Mouse (Mus musculus) spleen, adult 2 months (tissue): ENCODE data around the gene Gm3250. TPM values are rescaled to one million over a fixed set of nuclear protein-coding genes. Genes with fewer than 3 reads are reported as not detected.
"Not testable (repeated sequence)": the region's sequence is repeated elsewhere in the genome, so short reads cannot be mapped to it uniquely, and the experiment has no call there.

ENCODE experiments used
- DNase-seq, 2 experiments: peaks; one replicate each; pipeline versions ENCODE4 v3.0.0 to v3.0.0-alpha.2; 2012 to 2021; ENCODE audit warnings: low spot score in 2 of 2, low read depth in 1 of 2
- H3K27ac ChIP-seq: fragments of 200-500 bp; 2 replicates; pipeline ENCODE4 v1.5.1; 2012; ENCODE audit warnings: low read length, inconsistent platforms; ENCODE audit not compliant: insufficient read depth
- H3K27me3 ChIP-seq: fragments of 200-500 bp; 2 replicates; pipeline ENCODE4 v1.6.1; 2012; ENCODE audit warnings: mild to moderate bottlenecking, moderate library complexity, low read length, inconsistent platforms; ENCODE audit not compliant: control insufficient read depth, insufficient read depth
- H3K36me3 ChIP-seq: fragments of 200-500 bp; 2 replicates; pipeline ENCODE4 v1.6.1; 2012; ENCODE audit warnings: mild to moderate bottlenecking, low read length, inconsistent platforms; ENCODE audit not compliant: control insufficient read depth, insufficient read depth
- H3K4me1 ChIP-seq: fragments of 200-500 bp; 2 replicates; pipeline ENCODE4 v1.6.1; 2011; ENCODE audit warnings: inconsistent platforms; ENCODE audit not compliant: control insufficient read depth, insufficient read depth, insufficient read length
- H3K4me3 ChIP-seq: fragments of 200-500 bp; 2 replicates; pipeline ENCODE4 v1.5.1; 2011; ENCODE audit warnings: mild to moderate bottlenecking, inconsistent platforms; ENCODE audit not compliant: insufficient read depth, insufficient read length; ENCODE audit errors: extremely low read depth
- CTCF ChIP-seq: fragments of 200-500 bp; IDR thresholded peaks from 2 replicates; pipeline ENCODE4 v1.5.1; 2011; ENCODE audit warnings: mild to moderate bottlenecking, inconsistent platforms; ENCODE audit not compliant: insufficient read depth, insufficient read length, insufficient replicate concordance; ENCODE audit errors: extremely low read depth
- POLR2A ChIP-seq: fragments of 200-500 bp; IDR thresholded peaks from 2 replicates; pipeline ENCODE4 v1.6.1; 2011; ENCODE audit warnings: low read depth, low read length, inconsistent platforms
- WGBS: fragments of 180-500 bp; shearing (Covaris S2); methylation state at CpG from one replicate; pipeline ENCODE4 v1.1.7; 2018; 5-methylcytosine and 5-hydroxymethylcytosine counted together
- polyA plus RNA-seq: library from polyadenylated mRNA; depleted of rRNA; stranded (reverse); fragments of >200 nt; gene quantifications from 2 replicates; pipeline ENCODE4 v1.2.3, GENCODE M21; 2012; rRNA removed

Gm3250 gene
- not detected in 2 replicates for polyA plus RNA-seq

DNA sequence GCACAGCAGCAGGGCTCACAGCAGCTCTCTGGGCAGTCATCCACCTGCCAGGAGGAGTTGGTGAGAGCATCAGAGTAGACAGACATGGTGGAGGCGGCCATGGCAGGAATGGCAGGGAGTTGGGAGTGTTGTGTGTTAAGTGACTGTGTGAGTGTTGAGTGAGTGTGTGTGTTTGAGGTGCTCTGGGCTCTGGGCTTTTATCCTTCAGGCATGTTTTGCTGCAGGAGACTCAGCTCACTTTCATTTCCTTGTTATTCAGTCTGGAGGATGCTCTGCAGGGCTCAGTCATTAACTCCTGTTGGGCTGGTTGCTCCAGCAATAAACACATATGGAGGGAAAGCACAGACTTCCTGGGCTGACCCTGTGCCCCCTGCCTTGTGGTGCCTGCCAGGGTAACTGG lies at the start of gene Gm3250:
TSS of gene Gm3250 (minus strand) at position 101 of the 400 bp plus-strand sequence.
- H3K4me3 ChIP-seq, H3K4me1 ChIP-seq, H3K27ac ChIP-seq, H3K36me3 ChIP-seq, H3K27me3 ChIP-seq, DNase-seq: not testable (repeated sequence)
- 40% methylated on average over 1 of the region's 1 CpGs for WGBS

DNA sequence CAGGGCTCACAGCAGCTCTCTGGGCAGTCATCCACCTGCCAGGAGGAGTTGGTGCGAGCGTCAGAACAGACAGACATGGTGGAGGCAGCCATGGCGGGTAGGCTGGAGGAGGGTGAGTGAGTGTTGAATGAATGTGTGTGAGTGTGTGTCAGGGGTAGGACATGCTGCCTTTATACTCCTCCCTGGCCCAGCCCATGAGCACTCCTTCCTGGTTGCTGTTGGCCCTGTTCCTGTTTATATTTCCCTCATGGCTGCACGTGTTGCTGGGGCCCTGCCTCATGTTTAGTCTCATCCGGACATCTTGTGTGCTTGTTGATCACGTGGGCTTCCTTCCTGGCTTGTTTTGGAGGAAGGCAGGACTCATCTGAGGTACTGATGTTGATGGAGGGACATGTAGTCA lies 44.6 kb upstream of the Gm3250 start, which contains the start of gene Krtap10-4:
TSS of gene Krtap10-4 (minus strand) at position 145 of the 400 bp plus-strand sequence.
- Histone ChIP-seq H3K36me3 (no peaks in the 10 kb centered on the region), H3K27ac (no peak within 1 kb of the TSS), H3K4me3 (no peak within 1 kb of the TSS), H3K4me1 (no peaks in the 10 kb centered on the region), H3K27me3 (no peaks in the 10 kb centered on the region)
- WGBS: 70% methylated on average over 6 of the region's 6 CpGs
- TF ChIP-seq CTCF: no peak
- TF ChIP-seq POLR2A: no peak
- DNase-seq: no peak

- DNase-seq: no peak
- Histone ChIP-seq H3K4me3 (no peak overlapping the region), H3K4me1 (no peaks in the 10 kb centered on the region), H3K27ac (no peak overlapping the region), H3K27me3 (no peaks in the 10 kb centered on the region), H3K36me3 (no peaks in the 10 kb centered on the region)
- WGBS: 72% methylated on average over 4 of the region's 4 CpGs
- TF ChIP-seq POLR2A (no peak), CTCF (no peak)
Observed at GRCm38 (mm10) chr10:77819203-77819602, 36.9 kb upstream of the Gm3250 start.

GRCm38 (mm10) chr10:77818523-77818922 lies 36.2 kb upstream of the Gm3250 start:
- no peaks in the 10 kb centered on the region for H3K27me3 ChIP-seq
- H3K4me1 ChIP-seq: no peaks in the 10 kb centered on the region
- 97% methylated on average over 4 of the region's 4 CpGs for WGBS
- H3K4me3 ChIP-seq: no peak overlapping the region
- TF ChIP-seq POLR2A (no peak), CTCF (no peak)
- H3K27ac ChIP-seq: no peak overlapping the region
- H3K36me3 ChIP-seq: no peaks in the 10 kb centered on the region
- DNase-seq: no peak

DNA sequence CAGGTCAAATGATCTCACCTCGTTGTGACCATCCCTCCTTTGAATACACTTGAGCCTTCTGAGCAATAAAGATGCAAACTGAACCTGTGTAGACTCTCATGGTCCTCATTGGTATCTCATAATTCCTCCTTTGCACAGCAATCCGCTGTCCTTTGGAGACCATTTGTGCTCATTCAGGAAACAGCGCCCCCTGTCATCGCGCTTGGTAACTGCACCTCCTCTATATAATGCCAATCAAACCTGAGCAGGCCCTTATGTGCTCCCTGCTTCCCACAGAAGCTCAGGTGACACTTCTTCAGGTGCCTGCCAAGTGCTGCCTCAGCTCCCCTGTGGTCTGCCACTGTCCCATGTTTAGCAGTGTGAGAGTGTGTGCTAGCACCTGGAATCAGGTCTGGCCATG lies 33.2 kb upstream of the Gm3250 start:
- TF ChIP-seq CTCF: peak; percentile 50; the same call in 1 of the 2 replicates
- TF ChIP-seq POLR2A: no peak
- no peaks in the 10 kb centered on the region for H3K27me3 ChIP-seq
- no peak overlapping the region for H3K27ac ChIP-seq
- 39% methylated on average over 5 of the region's 5 CpGs for WGBS
- no peak overlapping the region for H3K4me3 ChIP-seq
- no peaks in the 10 kb centered on the region for H3K36me3 ChIP-seq
- H3K4me1 ChIP-seq: no peaks in the 10 kb centered on the region
- DNase-seq: peak in 1 of 2 experiments; percentile 18

DNA sequence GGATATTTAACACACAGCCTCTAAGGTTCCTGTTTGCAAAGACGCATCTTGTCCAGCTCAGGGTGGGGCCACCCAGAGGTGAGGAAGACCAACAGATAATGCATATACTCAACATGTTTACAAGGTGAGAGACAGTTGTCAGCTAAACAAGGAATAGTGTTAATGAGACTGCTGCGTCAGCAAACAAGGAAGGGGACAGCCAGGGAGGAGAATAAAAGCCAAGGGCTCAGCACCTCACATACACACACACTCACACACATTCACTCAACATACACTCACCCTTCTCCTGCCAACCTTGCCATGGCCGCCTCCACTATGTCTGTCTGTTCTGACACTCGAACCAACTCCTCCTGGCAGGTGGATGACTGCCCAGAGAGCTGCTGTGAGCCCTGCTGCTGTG lies 32.0 kb upstream of the Gm3250 start, which contains the start of gene Gm2696:
TSS of gene Gm2696 (plus strand) at position 301 of the 400 bp plus-strand sequence.
- no peak within 1 kb of the TSS for H3K27ac ChIP-seq
- TF ChIP-seq POLR2A (no peak), CTCF (no peak)
- 51% methylated on average over 4 of the region's 4 CpGs for WGBS
- no peak for DNase-seq
- no peak within 1 kb of the TSS for H3K4me3 ChIP-seq
- no peaks in the 10 kb centered on the region for H3K27me3 ChIP-seq
- H3K4me1 ChIP-seq: no peaks in the 10 kb centered on the region
- no peaks in the 10 kb centered on the region for H3K36me3 ChIP-seq

GRCm38 (mm10) chr10:77811743-77812142 lies 29.4 kb upstream of the Gm3250 start, which contains the start of gene Gm9507:
TSS of gene Gm9507 (minus strand) at chr10:77811843.
- no peak for DNase-seq
- no peaks in the 10 kb centered on the region for H3K27me3 ChIP-seq
- no peak within 1 kb of the TSS for H3K4me3 ChIP-seq
- TF ChIP-seq POLR2A (no peak), CTCF (no peak)
- no peaks in the 10 kb centered on the region for H3K4me1 ChIP-seq
- 71% methylated on average over 5 of the region's 5 CpGs for WGBS
- H3K36me3 ChIP-seq: no peaks in the 10 kb centered on the region
- H3K27ac ChIP-seq: no peak within 1 kb of the TSS
